Mouse (Mus musculus) kidney, adult 2 months (tissue): Measurements from ENCODE around the gene Ahcyl2.

Experiments used
- CTCF ChIP-seq: fragments of 200-500 bp; conservative IDR thresholded peaks from 2 replicates; pipeline ENCODE4 v1.5.1; 2011; ENCODE audit warnings: low read depth, mild to moderate bottlenecking, control low read depth, low read length, moderate library complexity, mixed read lengths; ENCODE audit not compliant: insufficient read depth, insufficient read length
- POLR2A ChIP-seq: fragments of 200-500 bp; IDR thresholded peaks from one replicate; pipeline ENCODE4 v1.6.1; 2011; ENCODE audit warnings: low read depth, low read length, control low read depth

DNA sequence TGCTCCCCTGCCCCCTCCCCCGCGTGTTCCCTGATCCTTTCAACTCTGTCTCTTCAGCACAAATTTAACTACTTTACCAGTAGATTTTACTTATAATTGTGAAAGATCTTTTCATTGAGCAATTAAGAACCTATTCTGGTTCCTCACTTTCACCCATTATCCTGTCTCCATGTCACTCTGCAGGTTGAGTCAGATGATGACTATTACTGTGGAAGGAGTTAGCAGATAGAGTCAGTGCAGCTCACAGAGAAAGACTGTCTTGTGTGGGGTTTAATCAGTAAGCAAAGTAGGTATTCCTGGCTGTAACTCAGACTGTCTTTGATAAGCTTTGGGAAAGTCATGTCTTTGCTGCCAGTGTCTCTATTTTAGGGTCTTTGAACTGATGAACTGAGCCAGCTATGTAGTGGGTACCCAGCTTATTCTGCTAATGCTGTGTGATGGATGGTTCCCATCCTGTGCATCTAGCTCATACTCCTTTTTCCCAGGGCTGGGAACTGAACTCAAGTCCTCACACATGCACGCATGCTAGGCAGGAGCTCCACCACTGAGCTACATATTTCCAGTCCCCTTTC lies 135.6 kb downstream of the Ahcyl2 start:
- TF ChIP-seq CTCF = no peak
- TF ChIP-seq POLR2A = no peak
